Mouse (Mus musculus) urinary bladder, postnatal 10 days (tissue): ENCODE measurements around the gene Gal3st1.
"Not testable (repeated sequence)": the region's sequence is repeated elsewhere in the genome, so short reads cannot be mapped to it uniquely, and the experiment has no call there.

Source experiments
- DNase-seq: peaks from one replicate; pipeline ENCODE4 v3.0.0; 2022; ENCODE audit warnings: low spot score

Gal3st1 gene

GRCm38 (mm10) chr11:3983291-3983862 lies at the start of gene Gal3st1:
Gene Gal3st1, plus strand, starts transcription at chr11:3983636.
- no peak for DNase-seq

- DNase-seq: no peak
These were observed 49.6 kb upstream of the Gal3st1 start for GRCm38 (mm10) chr11:3933756-3934285.

- DNase-seq: no peak
These were observed 48.3 kb upstream of the Gal3st1 start for GRCm38 (mm10) chr11:3935135-3935534.

- DNase-seq: no peak
These were observed 47.1 kb upstream of the Gal3st1 start for GRCm38 (mm10) chr11:3936318-3936717.

- DNase-seq: no peak
These were observed 46.0 kb upstream of the Gal3st1 start for GRCm38 (mm10) chr11:3937321-3937874.

- DNase-seq: no peak
These were observed 42.1 kb upstream of the Gal3st1 start for GRCm38 (mm10) chr11:3941371-3941770.

- DNase-seq: no peak
These were observed 37.0 kb upstream of the Gal3st1 start for GRCm38 (mm10) chr11:3946386-3946785.

GRCm38 (mm10) chr11:3954876-3955275 lies 28.6 kb upstream of the Gal3st1 start:
- not testable (repeated sequence) for DNase-seq

GRCm38 (mm10) chr11:3955371-3955770 lies 28.1 kb upstream of the Gal3st1 start:
- not testable (repeated sequence) for DNase-seq

GRCm38 (mm10) chr11:3960901-3961300 lies 22.5 kb upstream of the Gal3st1 start:
- no peak for DNase-seq

GRCm38 (mm10) chr11:3961761-3962160 lies 21.7 kb upstream of the Gal3st1 start:
- no peak for DNase-seq

- DNase-seq: no peak
These were observed 20.3 kb upstream of the Gal3st1 start for GRCm38 (mm10) chr11:3963155-3963554.

- DNase-seq: no peak
These were observed 19.6 kb upstream of the Gal3st1 start, which contains the start of gene Pes1 for GRCm38 (mm10) chr11:3963610-3964415. Gene Pes1, plus strand, starts transcription at chr11:3963975.

- DNase-seq: no peak
These were observed 18.8 kb upstream of the Gal3st1 start for GRCm38 (mm10) chr11:3964416-3965172.

GRCm38 (mm10) chr11:3969837-3970236 lies 13.6 kb upstream of the Gal3st1 start:
- DNase-seq: no peak

- no peak for DNase-seq
These were observed 13.1 kb upstream of the Gal3st1 start for GRCm38 (mm10) chr11:3970361-3970760.

- DNase-seq: no peak
These were observed 10.4 kb upstream of the Gal3st1 start for GRCm38 (mm10) chr11:3973081-3973480.

- no peak for DNase-seq
These were observed 9.1 kb upstream of the Gal3st1 start for GRCm38 (mm10) chr11:3974311-3974710.

- no peak for DNase-seq
These were observed 6.8 kb upstream of the Gal3st1 start, which contains the start of gene 4930556J24Rik for GRCm38 (mm10) chr11:3976678-3977077. Gene 4930556J24Rik, minus strand, starts transcription at chr11:3976778.

- no peak for DNase-seq
These were observed 5.0 kb upstream of the Gal3st1 start for GRCm38 (mm10) chr11:3978421-3978820.

GRCm38 (mm10) chr11:3981536-3981935 lies 1.9 kb upstream of the Gal3st1 start:
- no peak for DNase-seq
